Mouse (Mus musculus) embryonic facial prominence, embryonic 14.5 days (tissue): Measurements from ENCODE around the gene Ppm1n. TPM values are rescaled to one million over a fixed set of nuclear protein-coding genes. Genes with fewer than 3 reads are reported as not detected.

Experiments
- ATAC-seq: fragments of 200-750 bp; cut with Nextera tagmentation; 2 replicates; pipeline ENCODE4 v1.8.0; 2017; ENCODE audit warnings: low read depth, moderate number of reproducible peaks, moderate TSS enrichment
- DNase-seq: peaks from one replicate; pipeline ENCODE4 v3.0.0-alpha.2; 2015; ENCODE audit warnings: low spot score
- H3K27ac ChIP-seq: fragments of 300-500 bp; sonication (generic); replicated peaks from 2 replicates; pipeline ENCODE4 v1.5.1; 2014; ENCODE audit warnings: low read depth, mild to moderate bottlenecking, low read length, moderate library complexity
- H3K27me3 ChIP-seq: fragments of 300-500 bp; sonication (generic); replicated peaks from 2 replicates; pipeline ENCODE4 v1.6.1; 2014; ENCODE audit warnings: low read length; ENCODE audit not compliant: control insufficient read depth, insufficient read depth
- H3K36me3 ChIP-seq: fragments of 300-500 bp; sonication (generic); 2 replicates; pipeline ENCODE4 v1.6.1; 2014; ENCODE audit warnings: low read length, mixed read lengths; ENCODE audit not compliant: control insufficient read depth, insufficient read depth
- H3K4me1 ChIP-seq: fragments of 300-500 bp; sonication (generic); 2 replicates; pipeline ENCODE4 v1.6.1; 2014; ENCODE audit warnings: antibody characterized with exemption, low read length; ENCODE audit not compliant: control insufficient read depth, insufficient read depth
- H3K4me2 ChIP-seq: fragments of 300-500 bp; sonication (generic); 2 replicates; pipeline ENCODE4 v1.6.1; 2014; ENCODE audit warnings: low read depth, mild to moderate bottlenecking, low read length, moderate library complexity, mixed read lengths
- H3K4me3 ChIP-seq: fragments of 300-500 bp; sonication (generic); 2 replicates; pipeline ENCODE4 v1.5.1; 2014; ENCODE audit warnings: low read depth, mild to moderate bottlenecking, low read length
- H3K9ac ChIP-seq: fragments of 300-500 bp; sonication (generic); 2 replicates; pipeline ENCODE4 v1.6.1; 2014; ENCODE audit warnings: low read depth, mild to moderate bottlenecking, low read length, moderate library complexity, mixed read lengths
- H3K9me3 ChIP-seq: fragments of 300-500 bp; sonication (generic); 2 replicates; pipeline ENCODE4 v1.6.1; 2016; ENCODE audit warnings: low read length; ENCODE audit not compliant: control insufficient read depth
- WGBS: fragments of 180-500 bp; shearing (Covaris S2); extraction: QIAGEN DNeasy Blood & Tissue Kit; methylation state at CpG from one replicate; pipeline ENCODE4 v1.1.7; 2014; 5-methylcytosine and 5-hydroxymethylcytosine counted together
- polyA plus RNA-seq: library from polyadenylated mRNA; unstranded; fragments of >200 nt; fragmentation: Nextera tagmentation; extraction: Ambion mirVana; gene quantifications from 2 replicates; pipeline ENCODE4 v1.2.1, GENCODE M21; 2014

Ppm1n gene
- polyA plus RNA-seq, 1 experiment from 2014 or later: 0.49 TPM

DNA sequence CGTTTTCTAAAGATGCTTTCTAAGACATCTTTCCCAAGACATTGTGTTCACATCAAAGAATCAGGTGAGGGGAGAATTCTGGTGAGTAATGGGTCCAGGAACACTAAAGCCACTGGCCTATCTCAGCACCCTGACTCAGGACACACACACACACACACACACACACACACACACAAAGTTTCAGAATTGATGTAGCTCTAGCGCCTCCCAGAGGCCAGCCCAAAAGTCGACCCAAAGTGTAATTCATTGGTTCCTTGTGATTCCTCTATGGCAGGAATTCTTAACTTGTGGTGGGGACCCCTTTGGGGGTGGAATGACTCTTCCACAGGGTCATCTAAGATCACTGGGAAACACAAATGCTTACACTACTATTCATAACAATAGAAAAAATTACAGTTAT is 19.3 kb upstream of the Ppm1n start:
- peak; percentile 45 for DNase-seq

DNA sequence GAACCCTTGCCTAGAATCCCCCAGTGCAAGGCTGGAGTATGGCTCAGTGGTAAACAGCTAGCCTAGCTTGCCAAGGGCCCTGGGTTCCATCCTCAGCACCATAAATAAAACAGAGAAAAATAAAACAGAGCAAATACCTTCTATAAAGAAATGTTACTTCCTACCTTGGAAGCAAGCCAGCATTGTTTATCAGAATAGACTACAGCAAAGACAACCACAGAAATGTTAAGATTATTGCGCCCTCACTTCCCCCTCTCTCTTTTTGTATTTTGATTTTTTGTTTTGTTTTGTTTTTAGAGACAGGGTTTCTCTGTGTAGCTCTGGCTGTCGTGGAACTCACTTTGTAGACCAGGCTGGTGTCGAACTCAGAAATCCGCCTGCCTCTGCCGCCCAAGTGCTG is 17.9 kb upstream of the Ppm1n start:
- no peaks in the 10 kb centered on the region for H3K36me3 ChIP-seq
- no peak overlapping the region for H3K27ac ChIP-seq
- no peak overlapping the region for H3K9ac ChIP-seq
- no peak for ATAC-seq
- no peak overlapping the region for H3K4me2 ChIP-seq
- no peaks in the 10 kb centered on the region for H3K9me3 ChIP-seq
- no peak overlapping the region for H3K4me3 ChIP-seq
- H3K4me1 ChIP-seq: peaks cover 3% of the 10 kb centered on the region; the same call in 1 of the 2 replicates
- H3K27me3 ChIP-seq: peaks cover 15% of the 10 kb centered on the region
- DNase-seq: no peak
- WGBS: 94% methylated on average over 5 of the region's 5 CpGs

More for the DNA sequence above, 19.3 kb upstream of the Ppm1n start:
- Histone ChIP-seq H3K4me1 (peaks cover 3% of the 10 kb centered on the region; the same call in 1 of the 2 replicates), H3K4me2 (no peak overlapping the region), H3K4me3 (no peak overlapping the region), H3K27ac (no peak overlapping the region), H3K36me3 (no peaks in the 10 kb centered on the region), H3K27me3 (peaks cover 29% of the 10 kb centered on the region), H3K9ac (no peak overlapping the region), H3K9me3 (no peaks in the 10 kb centered on the region)
- 16% methylated on average over 3 of the region's 3 CpGs for WGBS
- ATAC-seq: no peak

- WGBS: 90% methylated on average over 6 of the region's 6 CpGs
- Histone ChIP-seq H3K4me2 (no peak overlapping the region), H3K9ac (no peak overlapping the region), H3K27me3 (peaks cover 7% of the 10 kb centered on the region), H3K27ac (no peak overlapping the region), H3K4me1 (peaks cover 3% of the 10 kb centered on the region; the same call in 1 of the 2 replicates), H3K4me3 (no peak overlapping the region), H3K9me3 (no peaks in the 10 kb centered on the region), H3K36me3 (no peaks in the 10 kb centered on the region)
- ATAC-seq: no peak
- no peak for DNase-seq
These were observed 17.2 kb upstream of the Ppm1n start for GRCm38 (mm10) chr7:19297034-19297433.

DNA sequence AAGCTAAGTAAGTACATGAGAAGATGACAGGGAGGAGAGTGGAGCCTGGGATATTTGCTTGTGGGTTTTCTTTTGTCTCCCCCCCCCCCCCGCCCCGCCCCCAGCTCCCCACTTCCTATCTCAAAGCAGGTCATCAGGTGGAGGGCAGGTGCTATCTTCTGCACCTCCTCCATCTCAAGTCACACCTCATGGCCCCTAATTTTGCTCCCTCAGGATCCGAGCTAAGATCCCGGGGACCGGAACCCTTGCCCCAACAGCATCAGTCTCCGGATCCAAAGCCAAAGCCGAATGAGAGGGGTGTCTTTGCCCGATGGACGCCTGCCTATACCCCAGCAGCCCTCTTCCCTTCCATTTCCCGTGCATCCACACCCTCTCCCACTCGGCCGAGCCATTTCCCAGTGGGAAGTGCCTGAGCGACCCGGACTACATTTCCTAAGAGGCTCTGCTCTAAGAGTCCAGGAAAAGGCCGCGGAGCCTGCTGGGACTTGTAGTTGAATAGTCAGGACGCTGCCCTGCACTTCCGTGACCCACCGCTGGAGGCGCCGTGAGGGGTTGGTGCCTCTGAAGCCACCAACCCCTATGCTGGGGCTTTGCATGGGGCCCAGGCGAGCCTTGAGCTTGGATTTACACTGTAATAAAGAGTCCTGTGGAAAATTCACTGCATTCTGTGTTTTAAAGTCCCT is 15.8 kb upstream of the Ppm1n start:
- no peak overlapping the region for H3K27ac ChIP-seq
- 19% methylated on average over 22 of the region's 22 CpGs for WGBS
- H3K4me2 ChIP-seq: peak overlapping the region; percentile 61
- peak overlapping the region; percentile 61 for H3K9ac ChIP-seq
- peak; percentile 74 for ATAC-seq
- peak overlapping the region; percentile 36 for H3K4me3 ChIP-seq
- DNase-seq: peak; percentile 97
- H3K9me3 ChIP-seq: no peaks in the 10 kb centered on the region
- H3K36me3 ChIP-seq: no peaks in the 10 kb centered on the region
- H3K27me3 ChIP-seq: no peaks in the 10 kb centered on the region
- H3K4me1 ChIP-seq: peaks cover 7% of the 10 kb centered on the region

- H3K4me2 ChIP-seq: peak overlapping the region; percentile 54
- H3K27me3 ChIP-seq: no peaks in the 10 kb centered on the region
- WGBS: 2% methylated on average over 20 of the region's 20 CpGs
- no peaks in the 10 kb centered on the region for H3K9me3 ChIP-seq
- H3K9ac ChIP-seq: peak overlapping the region; percentile 58
- peak overlapping the region; percentile 37 for H3K4me3 ChIP-seq
- DNase-seq (peak; percentile 60), ATAC-seq (peak; percentile 70; the same call in 1 of the 2 replicates)
- H3K36me3 ChIP-seq: no peaks in the 10 kb centered on the region
- H3K27ac ChIP-seq: peak overlapping the region; percentile 45
- peaks cover 10% of the 10 kb centered on the region for H3K4me1 ChIP-seq
These were observed 11.2 kb upstream of the Ppm1n start for GRCm38 (mm10) chr7:19290969-19291596.

GRCm38 (mm10) chr7:19284763-19285162 is 4.9 kb upstream of the Ppm1n start:
- H3K27ac ChIP-seq: no peak overlapping the region
- no peak for DNase-seq
- no peak overlapping the region for H3K4me3 ChIP-seq
- H3K27me3 ChIP-seq: peaks cover 31% of the 10 kb centered on the region
- ATAC-seq: no peak
- no peak overlapping the region for H3K9ac ChIP-seq
- no peaks in the 10 kb centered on the region for H3K9me3 ChIP-seq
- H3K4me2 ChIP-seq: no peak overlapping the region
- 29% methylated on average over 4 of the region's 4 CpGs for WGBS
- no peaks in the 10 kb centered on the region for H3K4me1 ChIP-seq
- no peaks in the 10 kb centered on the region for H3K36me3 ChIP-seq

- Histone ChIP-seq H3K4me3 (peak overlapping the region; percentile 62), H3K27me3 (peaks cover 45% of the 10 kb centered on the region), H3K9ac (peak overlapping the region; percentile 60; the same call in 1 of the 2 replicates), H3K4me2 (peak overlapping the region; percentile 99; the same call in 1 of the 2 replicates), H3K4me1 (no peaks in the 10 kb centered on the region), H3K36me3 (no peaks in the 10 kb centered on the region), H3K27ac (no peak overlapping the region), H3K9me3 (no peaks in the 10 kb centered on the region)
- WGBS: 37% methylated on average over 14 of the region's 14 CpGs
- no peak for DNase-seq
- ATAC-seq: no peak
These were observed 3.5 kb upstream of the Ppm1n start for GRCm38 (mm10) chr7:19283406-19283804.

- peak overlapping the region; percentile 60 for H3K9ac ChIP-seq
- peak; percentile 69 for ATAC-seq
- no peak overlapping the region for H3K27ac ChIP-seq
- H3K36me3 ChIP-seq: no peaks in the 10 kb centered on the region
- H3K4me3 ChIP-seq: peak overlapping the region; percentile 62
- peak; percentile 63 for DNase-seq
- H3K27me3 ChIP-seq: peaks cover 50% of the 10 kb centered on the region
- no peaks in the 10 kb centered on the region for H3K9me3 ChIP-seq
- H3K4me1 ChIP-seq: no peaks in the 10 kb centered on the region
- 3% methylated on average over 15 of the region's 35 CpGs for WGBS
- H3K4me2 ChIP-seq: peak overlapping the region; percentile 99
These were observed 3.0 kb upstream of the Ppm1n start for GRCm38 (mm10) chr7:19282791-19283405.
